Mouse (Mus musculus) hindbrain, embryonic 12.5 days (tissue): ENCODE data around the gene 2610044O15Rik8. TPM values are rescaled to one million over a fixed set of nuclear protein-coding genes. Genes with fewer than 3 reads are reported as not detected.
"Not testable (repeated sequence)": the region's sequence is repeated elsewhere in the genome, so short reads cannot be mapped to it uniquely, and the experiment has no call there.

Experiments
- ATAC-seq: fragments of 200-750 bp; cut with Nextera tagmentation; 2 replicates; pipeline ENCODE4 v1.8.0; 2017; ENCODE audit warnings: moderate TSS enrichment; ENCODE audit not compliant: low FRiP score
- H3K27ac ChIP-seq: fragments of 300-500 bp; sonication (generic); 2 replicates; pipeline ENCODE4 v1.5.1; 2016; ENCODE audit warnings: mild to moderate bottlenecking
- H3K27me3 ChIP-seq: fragments of 300-500 bp; sonication (generic); 2 replicates; pipeline ENCODE4 v1.6.1; 2016; ENCODE audit warnings: mild to moderate bottlenecking
- H3K36me3 ChIP-seq: fragments of 300-500 bp; sonication (generic); 2 replicates; pipeline ENCODE4 v1.6.1; 2016; ENCODE audit warnings: mild to moderate bottlenecking
- H3K4me1 ChIP-seq: fragments of 300-500 bp; sonication (generic); 2 replicates; pipeline ENCODE4 v1.6.1; 2016
- H3K4me2 ChIP-seq: fragments of 300-500 bp; sonication (generic); replicated peaks from 2 replicates; pipeline ENCODE4 v1.6.1; 2016; ENCODE audit warnings: mild to moderate bottlenecking
- H3K4me3 ChIP-seq: fragments of 300-500 bp; sonication (generic); 2 replicates; pipeline ENCODE4 v1.5.1; 2016; ENCODE audit warnings: mild to moderate bottlenecking
- H3K9ac ChIP-seq: fragments of 300-500 bp; sonication (generic); 2 replicates; pipeline ENCODE4 v1.6.1; 2016; ENCODE audit warnings: mild to moderate bottlenecking, moderate library complexity
- H3K9me3 ChIP-seq: fragments of 300-500 bp; sonication (generic); replicated peaks from 2 replicates; pipeline ENCODE4 v1.6.1; 2016; ENCODE audit warnings: mild to moderate bottlenecking
- WGBS: fragments of 180-500 bp; shearing (Covaris S2); methylation state at CpG from one replicate; pipeline ENCODE4 v1.1.7; 2016; 5-methylcytosine and 5-hydroxymethylcytosine counted together
- polyA plus RNA-seq: library from polyadenylated mRNA; unstranded; fragments of >200 nt; fragmentation: Nextera tagmentation; extraction: Ambion mirVana; gene quantifications from 2 replicates; pipeline ENCODE4 v1.2.1, GENCODE M21; 2016

The 2610044O15Rik8 gene
- polyA plus RNA-seq: 21.6 and 27.4 TPM in 2 replicates

DNA sequence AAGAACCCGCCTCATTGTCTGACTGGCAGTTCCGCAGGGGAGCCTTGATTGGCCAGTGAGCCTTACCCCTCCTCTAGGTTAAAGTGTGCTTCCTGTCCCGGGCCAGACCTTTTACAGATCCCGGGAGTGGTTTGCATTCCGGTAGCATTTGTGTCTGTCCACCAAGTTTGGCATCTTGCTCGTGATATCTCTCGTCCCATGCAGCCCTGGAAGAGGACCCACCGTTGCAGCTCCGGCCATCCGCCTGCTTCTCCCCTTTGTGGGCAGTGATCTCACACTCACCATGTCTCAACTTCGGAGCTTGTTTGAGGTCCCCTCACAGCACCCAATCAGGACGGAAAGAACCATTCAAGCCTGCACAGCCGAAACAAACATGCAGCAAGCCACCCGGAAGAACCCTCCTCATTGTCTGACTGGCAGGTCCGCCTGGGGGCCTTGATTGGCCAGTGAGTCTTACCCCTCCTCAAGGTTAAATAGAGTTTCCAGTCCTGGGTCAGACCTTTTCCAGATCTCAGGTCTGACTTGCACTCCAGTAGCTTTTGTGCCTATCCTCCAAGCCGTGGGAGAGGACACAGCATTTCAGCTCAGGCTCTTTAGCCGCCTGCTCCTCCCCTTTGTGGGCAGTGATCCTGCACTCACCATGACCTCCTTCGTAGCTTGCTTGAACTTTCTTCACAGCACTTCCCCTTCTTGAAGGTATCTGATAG, at the start of gene 2610044O15Rik8:
Gene 2610044O15Rik8, minus strand, starts transcription at position 380 of the 707 bp plus-strand sequence.
- H3K27me3 ChIP-seq: no peaks in the 10 kb centered on the region
- H3K27ac ChIP-seq: peak within 1 kb of the TSS; percentile 90
- peak within 1 kb of the TSS; percentile 75 for H3K4me2 ChIP-seq
- ATAC-seq: peak; percentile 100
- no peaks in the 10 kb centered on the region for H3K9me3 ChIP-seq
- WGBS: 2% methylated on average over 18 of the region's 18 CpGs
- H3K36me3 ChIP-seq: no peaks in the 10 kb centered on the region
- H3K4me3 ChIP-seq: peak within 1 kb of the TSS; percentile 59
- H3K9ac ChIP-seq: peak within 1 kb of the TSS; percentile 71
- peaks cover 13% of the 10 kb centered on the region for H3K4me1 ChIP-seq

DNA sequence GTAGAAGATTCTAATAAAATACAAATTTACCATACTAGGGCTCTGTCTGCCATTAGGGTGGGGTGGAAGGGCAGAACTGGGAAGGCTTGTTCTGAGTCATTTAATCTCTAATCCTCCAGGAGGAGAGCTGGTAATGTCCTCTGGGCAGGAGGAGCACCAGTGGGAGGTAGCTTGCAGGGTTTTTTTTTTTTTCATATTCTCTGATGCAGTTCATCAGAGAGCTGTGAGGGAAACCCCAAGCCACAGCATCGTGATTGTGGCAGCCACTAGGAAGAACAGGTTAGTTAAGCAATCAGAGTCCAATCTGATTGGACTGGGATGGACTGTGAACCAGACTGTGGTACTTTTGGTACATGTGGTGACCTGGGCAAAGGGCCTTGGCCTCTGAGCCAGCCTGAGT, 31.7 kb upstream of the 2610044O15Rik8 start:
- H3K4me2 ChIP-seq: no peak overlapping the region
- WGBS: 89% methylated on average over 1 of the region's 1 CpGs
- H3K4me3 ChIP-seq: no peak overlapping the region
- H3K9me3 ChIP-seq: peaks cover 24% of the 10 kb centered on the region
- H3K27ac ChIP-seq: no peak overlapping the region
- no peak for ATAC-seq
- no peak overlapping the region for H3K9ac ChIP-seq
- H3K4me1 ChIP-seq: peaks cover 3% of the 10 kb centered on the region
- H3K27me3 ChIP-seq: no peaks in the 10 kb centered on the region
- peaks cover 34% of the 10 kb centered on the region for H3K36me3 ChIP-seq

DNA sequence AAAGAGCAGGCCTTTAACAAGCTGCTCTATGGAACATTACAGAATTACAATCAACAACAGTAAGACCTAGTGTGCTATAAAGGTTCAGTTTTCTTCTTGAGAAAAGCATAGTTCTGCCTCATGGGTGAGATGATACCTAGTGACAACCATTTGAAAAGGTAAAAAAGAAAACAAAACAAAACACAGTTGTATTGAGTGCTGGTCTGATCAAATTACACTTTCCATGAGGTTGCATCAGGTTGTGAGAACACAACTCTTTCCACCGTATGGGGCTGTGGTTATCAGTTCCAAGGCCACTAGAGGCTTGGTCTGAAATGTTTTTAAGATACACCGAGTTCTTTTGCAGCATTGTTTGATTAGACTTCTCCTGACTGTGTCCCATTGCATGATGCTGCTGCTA, 30.1 kb upstream of the 2610044O15Rik8 start:
- Histone ChIP-seq H3K9ac (no peak overlapping the region), H3K9me3 (peaks cover 20% of the 10 kb centered on the region), H3K36me3 (peaks cover 18% of the 10 kb centered on the region), H3K4me2 (peak overlapping the region; percentile 72), H3K4me3 (peak overlapping the region; percentile 52), H3K27me3 (no peaks in the 10 kb centered on the region), H3K27ac (no peak overlapping the region), H3K4me1 (peaks cover 3% of the 10 kb centered on the region)
- WGBS: 86% methylated on average over 2 of the region's 2 CpGs
- ATAC-seq: no peak

DNA sequence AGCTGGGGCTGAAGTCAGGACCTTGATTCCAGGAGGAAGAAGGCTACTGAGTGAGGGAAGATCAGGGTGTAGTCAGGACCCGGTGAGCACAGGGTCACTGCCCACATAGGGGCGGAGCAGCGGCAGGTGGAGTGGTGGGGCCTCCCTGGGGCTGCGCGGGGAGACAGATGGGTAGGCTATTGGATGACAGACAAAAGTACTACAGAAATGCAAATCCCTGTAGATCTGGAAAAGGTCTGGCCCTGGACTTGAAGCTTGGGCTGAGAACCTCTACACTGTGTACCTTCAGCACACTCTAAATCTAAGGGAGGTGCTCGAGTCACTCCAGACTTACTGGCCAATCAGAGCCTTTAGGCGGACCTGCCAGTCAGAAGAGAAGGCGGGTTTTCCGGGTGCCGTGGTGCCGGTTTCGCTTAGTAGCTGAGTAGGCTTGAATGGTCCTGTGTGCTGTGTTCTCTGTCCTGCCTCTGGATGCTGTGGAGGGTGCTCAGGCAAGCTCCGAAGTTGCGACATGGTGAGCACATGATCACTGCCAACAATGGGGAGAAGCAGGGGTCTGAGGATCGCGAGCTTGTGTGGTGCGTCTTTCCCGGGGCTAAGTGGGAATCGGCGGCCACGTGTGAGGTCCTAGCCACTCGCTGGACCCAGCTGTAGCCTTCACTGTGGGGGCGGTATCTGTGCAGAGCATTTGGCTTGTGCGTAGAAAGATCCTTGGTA, 29.2 kb upstream of the 2610044O15Rik8 start:
- Histone ChIP-seq H3K9me3 (peaks cover 13% of the 10 kb centered on the region), H3K9ac (peak overlapping the region; percentile 58), H3K4me3 (peak overlapping the region; percentile 52), H3K4me2 (peak overlapping the region; percentile 72), H3K27ac (peak overlapping the region; percentile 57)
- WGBS: under 1% methylated on average over 24 of the region's 24 CpGs
- not testable (repeated sequence) for H3K27me3 ChIP-seq, H3K4me1 ChIP-seq, H3K36me3 ChIP-seq
- ATAC-seq: peak; percentile 99

DNA sequence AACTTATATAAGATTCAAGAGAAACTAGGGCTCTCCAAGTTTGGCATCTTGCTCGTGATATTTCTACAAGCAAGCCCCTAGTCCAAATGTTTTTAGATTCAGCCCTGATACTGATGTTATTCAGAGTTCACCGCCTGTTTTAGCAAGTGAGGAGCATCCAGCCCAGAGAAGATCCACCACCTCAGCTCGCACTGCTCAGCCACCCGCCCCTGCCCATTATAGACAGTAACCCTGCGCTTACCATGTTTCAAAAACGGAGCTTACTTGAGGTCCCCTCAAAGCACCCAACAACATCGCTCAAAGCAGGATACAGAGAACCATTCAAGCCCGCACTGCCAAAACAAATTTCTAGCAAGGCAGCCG, 561 bp downstream of the 2610044O15Rik8 start:
- no peaks in the 10 kb centered on the region for H3K9me3 ChIP-seq
- peak overlapping the region; percentile 71 for H3K9ac ChIP-seq
- H3K36me3 ChIP-seq: no peaks in the 10 kb centered on the region
- H3K4me2 ChIP-seq: peak overlapping the region; percentile 75
- no peaks in the 10 kb centered on the region for H3K27me3 ChIP-seq
- ATAC-seq: no peak
- H3K4me1 ChIP-seq: peaks cover 13% of the 10 kb centered on the region
- peak overlapping the region; percentile 59 for H3K4me3 ChIP-seq
- H3K27ac ChIP-seq: peak overlapping the region; percentile 90
- 4% methylated on average over 9 of the region's 9 CpGs for WGBS

Other genes starting within 250 kb of the 2610044O15Rik8 start
- not detected in 2 replicates for gene Ccdc7a, start 168.9 kb downstream of the 2610044O15Rik8 start, polyA plus RNA-seq
- gene Ccdc7b, start 167.3 kb downstream of the 2610044O15Rik8 start, polyA plus RNA-seq: not detected in 2 replicates
- not detected in 2 replicates for gene Gm10999, start 102.7 kb downstream of the 2610044O15Rik8 start, polyA plus RNA-seq